Mouse (Mus musculus) liver, embryonic 11.5 days (tissue): ENCODE data around the gene Celf5. TPM values are rescaled to one million over a fixed set of nuclear protein-coding genes. Genes with fewer than 3 reads are reported as not detected.

Experiments used
- ATAC-seq: fragments of 200-750 bp; cut with Nextera tagmentation; replicated peaks from 2 replicates; pipeline ENCODE4 v1.8.0; 2017; ENCODE audit warnings: moderate number of reproducible peaks, mild to moderate bottlenecking, moderate TSS enrichment, moderate library complexity; ENCODE audit not compliant: low FRiP score
- DNase-seq: peaks from one replicate; pipeline ENCODE4 v3.0.0-alpha.2; 2017; ENCODE audit warnings: low spot score
- H3K27ac ChIP-seq: fragments of 300-500 bp; sonication (generic); 2 replicates; pipeline ENCODE4 v1.5.1; 2014; ENCODE audit warnings: mild to moderate bottlenecking, low read depth, low read length, control low read depth
- H3K27me3 ChIP-seq: fragments of 300-500 bp; sonication (generic); replicated peaks from 2 replicates; pipeline ENCODE4 v1.6.1; 2014; ENCODE audit warnings: low read length, mixed read lengths; ENCODE audit not compliant: control insufficient read depth, insufficient read depth
- H3K36me3 ChIP-seq: fragments of 300-500 bp; sonication (generic); 2 replicates; pipeline ENCODE4 v1.6.1; 2014; ENCODE audit warnings: mild to moderate bottlenecking, low read length, moderate library complexity, mixed read lengths; ENCODE audit not compliant: control insufficient read depth, insufficient read depth
- H3K4me1 ChIP-seq: fragments of 300-500 bp; sonication (generic); replicated peaks from 2 replicates; pipeline ENCODE4 v1.6.1; 2014; ENCODE audit warnings: low read length, mixed read lengths; ENCODE audit not compliant: control insufficient read depth, insufficient read depth
- H3K4me2 ChIP-seq: fragments of 300-500 bp; sonication (generic); 2 replicates; pipeline ENCODE4 v1.6.1; 2014; ENCODE audit warnings: mild to moderate bottlenecking, control low read depth, moderate library complexity
- H3K4me3 ChIP-seq: fragments of 300-500 bp; sonication (generic); 2 replicates; pipeline ENCODE4 v1.5.1; 2014; ENCODE audit warnings: low read depth, low read length, control low read depth
- H3K9ac ChIP-seq: fragments of 300-500 bp; sonication (generic); 2 replicates; pipeline ENCODE4 v1.6.1; 2014; ENCODE audit warnings: low read depth, low read length, control low read depth
- H3K9me3 ChIP-seq: fragments of 300-500 bp; sonication (generic); 2 replicates; pipeline ENCODE4 v1.6.1; 2016; ENCODE audit warnings: low read length, inconsistent platforms, mixed read lengths; ENCODE audit not compliant: control insufficient read depth
- WGBS: fragments of 180-500 bp; shearing (Covaris S2); extraction: QIAGEN DNeasy Blood & Tissue Kit; methylation state at CpG from one replicate; pipeline ENCODE4 v1.1.7; 2014; 5-methylcytosine and 5-hydroxymethylcytosine counted together
- polyA plus RNA-seq: library from polyadenylated mRNA; unstranded; fragments of >200 nt; fragmentation: Nextera tagmentation; extraction: Ambion mirVana; gene quantifications from 2 replicates; pipeline ENCODE4 v1.2.1, GENCODE M21; 2014

Gene Celf5
- polyA plus RNA-seq, 1 experiment from 2014 or later: not detected

DNA sequence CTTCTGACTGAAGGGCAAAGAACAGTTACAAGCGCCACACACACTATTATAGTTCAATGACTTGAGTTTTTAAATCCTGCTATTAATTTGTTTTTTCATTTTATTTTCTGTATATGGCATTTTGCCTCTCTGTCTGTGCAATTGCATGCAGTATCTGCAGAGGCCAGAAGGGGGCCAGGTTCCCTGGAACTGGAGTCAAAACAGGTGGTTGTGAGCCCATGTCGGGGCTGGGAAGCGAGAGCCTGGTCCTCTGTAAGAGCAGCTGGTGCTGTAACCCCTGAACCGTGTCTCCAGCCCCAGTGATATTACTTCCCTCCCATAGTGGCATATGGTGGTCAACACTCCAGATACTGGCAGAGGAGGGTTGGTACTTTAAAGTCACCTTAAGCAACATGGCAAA lies 36.0 kb upstream of the Celf5 start:
- Histone ChIP-seq H3K27ac (peak overlapping the region; percentile 53; the same call in 1 of the 2 replicates), H3K36me3 (peaks cover 9% of the 10 kb centered on the region), H3K9me3 (peaks cover 6% of the 10 kb centered on the region), H3K4me3 (no peak overlapping the region), H3K4me2 (no peak overlapping the region), H3K27me3 (no peaks in the 10 kb centered on the region), H3K4me1 (peaks cover 34% of the 10 kb centered on the region), H3K9ac (no peak overlapping the region)
- DNase-seq (peak; percentile 70), ATAC-seq (peak; percentile 44)
- WGBS: 22% methylated on average over 4 of the region's 4 CpGs

DNA sequence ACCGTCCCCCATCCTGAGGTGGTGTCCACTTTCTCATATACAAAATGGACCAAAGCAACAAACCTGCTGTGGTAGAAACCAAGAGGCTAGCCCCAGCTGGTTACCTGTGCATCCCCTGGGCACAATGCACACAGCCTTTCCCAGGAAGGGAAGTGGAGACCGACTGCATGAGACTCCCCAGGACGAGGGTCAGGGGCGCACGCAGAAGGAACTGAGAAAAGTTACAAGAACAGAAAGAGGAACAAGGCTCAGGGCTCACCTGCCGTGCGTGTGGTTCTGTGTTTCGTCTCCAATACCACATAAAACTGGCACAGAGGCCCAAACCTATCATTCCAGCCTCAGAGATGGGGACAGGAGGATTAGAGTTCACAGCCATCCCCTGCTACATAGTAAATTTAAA lies 34.7 kb upstream of the Celf5 start:
- Histone ChIP-seq H3K9me3 (peaks cover 7% of the 10 kb centered on the region), H3K9ac (peak overlapping the region; percentile 22; the same call in 1 of the 2 replicates), H3K36me3 (peaks cover 9% of the 10 kb centered on the region), H3K4me3 (no peak overlapping the region), H3K27ac (no peak overlapping the region), H3K4me1 (peaks cover 31% of the 10 kb centered on the region), H3K27me3 (no peaks in the 10 kb centered on the region), H3K4me2 (no peak overlapping the region)
- ATAC-seq: no peak
- no peak for DNase-seq
- 65% methylated on average over 8 of the region's 8 CpGs for WGBS

DNA sequence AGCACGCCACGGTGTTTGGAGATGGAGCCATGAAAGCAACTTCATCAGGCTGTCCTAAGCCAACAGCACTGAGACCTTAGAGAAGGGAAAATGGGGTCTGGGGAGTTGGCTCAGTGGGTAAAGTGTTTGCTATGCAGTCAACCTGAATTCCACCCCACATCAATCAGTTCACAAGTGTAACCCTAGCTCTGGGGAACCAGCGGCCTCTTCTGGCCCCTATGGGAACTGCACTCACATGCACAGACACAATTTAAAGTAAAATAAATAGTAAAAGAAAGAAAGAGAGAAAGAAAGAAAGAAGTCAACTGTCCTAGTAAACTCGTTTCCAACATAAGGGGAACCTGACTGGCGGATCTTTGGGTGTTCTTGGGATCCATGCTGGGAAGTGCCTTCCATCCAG lies 31.3 kb upstream of the Celf5 start:
- Histone ChIP-seq H3K27ac (no peak overlapping the region), H3K9me3 (peaks cover 7% of the 10 kb centered on the region)
- WGBS: 80% methylated on average over 5 of the region's 5 CpGs

DNA sequence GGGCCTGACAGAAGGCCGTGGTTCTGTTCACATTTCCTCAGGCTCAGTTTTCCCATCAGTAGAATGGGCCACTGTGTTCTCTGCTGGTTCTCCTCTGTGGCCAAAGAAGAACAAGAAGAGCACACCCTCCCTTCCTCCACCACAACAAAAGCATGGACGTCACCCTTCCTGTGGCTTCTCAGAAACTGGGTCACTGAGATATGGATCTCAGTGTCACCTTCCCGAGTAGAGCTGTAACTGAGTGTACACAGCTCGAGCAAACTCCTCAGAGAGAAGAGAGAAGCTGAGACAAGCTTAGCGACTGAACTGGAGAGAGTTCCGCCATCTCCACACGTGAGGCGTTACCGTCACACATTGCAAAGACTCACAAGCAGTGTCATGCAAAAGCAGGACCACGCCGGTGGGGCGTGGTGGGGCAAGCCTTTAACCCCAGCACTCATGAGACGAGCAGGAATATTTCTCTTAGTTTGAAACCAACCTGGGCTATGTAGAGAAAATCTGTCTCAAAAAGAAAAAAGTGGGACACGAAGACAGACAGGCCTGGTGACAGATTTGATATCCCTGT lies 27.8 kb upstream of the Celf5 start:
- Histone ChIP-seq H3K27ac (no peak overlapping the region), H3K9me3 (peaks cover 7% of the 10 kb centered on the region), H3K36me3 (peaks cover 9% of the 10 kb centered on the region), H3K4me1 (no peaks in the 10 kb centered on the region), H3K4me3 (no peak overlapping the region), H3K27me3 (no peaks in the 10 kb centered on the region), H3K4me2 (no peak overlapping the region), H3K9ac (no peak overlapping the region)
- DNase-seq (no peak), ATAC-seq (no peak)
- 72% methylated on average over 14 of the region's 14 CpGs for WGBS

More for the DNA sequence above, 31.3 kb upstream of the Celf5 start:
- no peaks in the 10 kb centered on the region for H3K27me3 ChIP-seq
- peaks cover 9% of the 10 kb centered on the region for H3K36me3 ChIP-seq
- DNase-seq (no peak), ATAC-seq (no peak)
- peaks cover 15% of the 10 kb centered on the region for H3K4me1 ChIP-seq
- H3K9ac ChIP-seq: no peak overlapping the region
- H3K4me3 ChIP-seq: no peak overlapping the region
- H3K4me2 ChIP-seq: no peak overlapping the region

DNA sequence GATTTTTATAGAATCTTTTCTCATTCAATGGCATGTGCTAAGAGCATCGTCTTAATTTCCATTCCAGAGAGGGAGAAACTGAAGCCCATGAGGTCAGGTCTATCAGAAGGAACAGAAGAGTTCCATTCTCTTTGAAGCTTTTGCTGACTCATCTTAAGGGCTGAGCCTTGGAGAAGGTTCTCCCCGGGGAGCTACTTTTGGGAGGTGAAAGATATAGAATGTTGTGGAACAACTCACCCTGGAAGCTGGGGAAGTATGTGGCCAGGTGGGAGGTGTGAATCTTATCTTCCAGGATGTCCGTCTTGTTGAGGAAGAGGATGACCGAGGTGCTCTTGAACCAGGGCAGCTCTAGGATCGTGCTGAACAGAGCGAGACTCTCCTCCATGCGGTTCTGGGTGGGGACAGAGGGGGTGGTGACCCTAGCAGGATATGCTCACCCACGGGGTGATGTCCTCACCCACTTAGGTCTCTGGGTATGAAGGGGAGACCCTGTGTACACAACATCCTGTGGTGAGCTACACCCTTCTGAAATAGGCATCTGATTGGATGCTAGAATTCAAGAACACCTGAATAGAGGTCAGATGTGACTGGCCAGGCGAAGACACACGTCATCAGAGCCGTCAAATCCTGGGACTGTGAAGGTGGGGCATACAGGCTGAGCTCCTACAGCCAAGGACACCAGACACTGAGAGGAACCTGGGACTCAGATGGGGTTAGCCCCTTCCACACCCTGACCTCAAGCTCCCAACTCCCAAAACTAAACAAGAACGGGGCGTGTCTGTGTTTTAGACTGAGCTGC lies 25.4 kb upstream of the Celf5 start:
- Histone ChIP-seq H3K27me3 (no peaks in the 10 kb centered on the region), H3K36me3 (no peaks in the 10 kb centered on the region), H3K9ac (no peak overlapping the region), H3K4me1 (no peaks in the 10 kb centered on the region; the same call in 1 of the 2 replicates), H3K4me3 (no peak overlapping the region), H3K9me3 (no peaks in the 10 kb centered on the region), H3K4me2 (no peak overlapping the region), H3K27ac (no peak overlapping the region)
- 70% methylated on average over 13 of the region's 13 CpGs for WGBS
- no peak for DNase-seq
- ATAC-seq: no peak

DNA sequence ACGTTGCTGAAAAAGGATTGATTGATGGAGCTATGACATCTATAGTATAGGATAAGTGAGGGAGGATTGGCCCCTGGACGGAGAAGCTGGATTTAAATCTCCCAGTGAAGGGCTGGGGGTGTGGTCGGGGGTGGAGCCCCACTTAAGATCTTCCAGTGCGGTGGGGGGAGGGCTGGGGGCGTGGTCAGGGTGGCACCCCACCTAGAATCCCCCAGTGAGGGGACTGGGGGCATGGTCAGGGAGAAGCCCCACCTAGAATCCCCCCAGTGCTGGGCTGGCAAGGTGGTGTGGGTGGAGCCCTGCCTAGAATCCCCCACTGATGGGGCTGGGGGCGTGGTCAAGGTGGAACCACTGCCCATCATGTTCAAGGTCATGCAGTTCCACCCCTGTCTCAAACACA lies 24.6 kb upstream of the Celf5 start:
- Histone ChIP-seq H3K4me1 (peaks cover 3% of the 10 kb centered on the region; the same call in 1 of the 2 replicates), H3K27me3 (no peaks in the 10 kb centered on the region), H3K4me2 (no peak overlapping the region), H3K36me3 (no peaks in the 10 kb centered on the region), H3K27ac (no peak overlapping the region), H3K4me3 (no peak overlapping the region), H3K9me3 (no peaks in the 10 kb centered on the region), H3K9ac (no peak overlapping the region)
- ATAC-seq (no peak), DNase-seq (no peak)
- WGBS: 38% methylated on average over 6 of the region's 6 CpGs

DNA sequence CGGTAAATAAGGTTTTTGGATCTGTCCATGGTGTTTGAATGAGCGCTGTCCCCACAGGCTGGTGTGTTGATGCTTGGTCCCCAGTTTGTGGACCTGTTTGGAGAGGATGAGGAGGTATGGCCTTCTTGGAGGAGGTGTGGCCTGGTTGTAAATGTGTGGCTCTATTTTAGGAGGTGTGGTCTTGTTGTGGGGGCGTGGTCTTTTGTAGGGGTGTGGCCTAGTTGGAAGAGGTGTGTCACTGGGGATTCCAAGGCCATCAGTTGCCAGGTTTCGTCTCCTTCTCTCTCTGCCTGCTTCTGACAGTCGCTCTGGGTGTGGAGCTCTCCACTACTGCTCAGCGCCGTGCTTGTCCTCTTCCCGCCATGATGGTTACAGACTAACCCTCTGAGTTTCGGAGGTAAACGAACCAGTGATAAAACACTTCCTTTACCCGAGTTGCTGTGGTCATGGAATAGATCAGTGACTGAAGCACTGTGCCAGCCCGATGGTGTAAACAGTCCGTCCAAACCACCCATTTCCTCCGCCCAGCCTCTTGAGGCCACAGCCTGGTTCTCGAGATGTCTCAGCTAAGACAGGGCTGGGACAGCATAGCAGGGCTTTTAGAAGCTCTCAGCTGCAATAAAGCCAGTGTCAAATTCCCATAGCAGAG lies 22.6 kb upstream of the Celf5 start:
- Histone ChIP-seq H3K9me3 (no peaks in the 10 kb centered on the region), H3K4me3 (no peak overlapping the region), H3K27me3 (no peaks in the 10 kb centered on the region), H3K36me3 (no peaks in the 10 kb centered on the region), H3K27ac (no peak overlapping the region), H3K4me1 (peaks cover 3% of the 10 kb centered on the region; the same call in 1 of the 2 replicates), H3K9ac (no peak overlapping the region), H3K4me2 (no peak overlapping the region)
- ATAC-seq (no peak), DNase-seq (no peak)
- 79% methylated on average over 15 of the region's 15 CpGs for WGBS

DNA sequence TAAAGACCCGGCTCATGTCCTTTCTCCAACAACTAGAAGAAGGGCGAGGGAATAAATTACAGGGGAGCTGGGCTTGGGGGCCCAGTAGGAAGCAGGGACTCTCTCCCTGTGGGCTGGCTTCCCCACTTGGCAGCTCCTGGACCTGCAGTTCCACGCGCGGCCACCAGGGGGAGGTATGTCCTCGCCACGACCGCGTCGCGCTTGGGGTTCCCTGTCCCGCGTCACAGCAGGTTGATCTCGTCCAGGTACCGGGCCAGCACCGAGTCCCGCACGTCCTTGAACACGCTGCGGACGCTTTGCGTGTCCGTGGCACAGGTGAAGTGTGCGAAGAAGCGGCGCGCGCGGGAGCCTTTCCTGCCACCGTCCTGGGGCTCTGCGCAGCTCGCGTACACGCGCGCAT lies 20.1 kb upstream of the Celf5 start:
- peak overlapping the region; percentile 44 for H3K4me3 ChIP-seq
- peak overlapping the region; percentile 59 for H3K9ac ChIP-seq
- H3K4me2 ChIP-seq: peak overlapping the region; percentile 79
- ATAC-seq (peak; percentile 39; the same call in 1 of the 2 replicates), DNase-seq (peak; percentile 92)
- peaks cover 22% of the 10 kb centered on the region for H3K4me1 ChIP-seq
- H3K27me3 ChIP-seq: no peaks in the 10 kb centered on the region
- no peaks in the 10 kb centered on the region for H3K36me3 ChIP-seq
- no peak overlapping the region for H3K27ac ChIP-seq
- 11% methylated on average over 36 of the region's 36 CpGs for WGBS
- no peaks in the 10 kb centered on the region for H3K9me3 ChIP-seq
